Mouse (Mus musculus) embryonic facial prominence, embryonic 11.5 days (tissue): ENCODE measurements at regions not wholly inside any gene's neighbourhood (a gene's known extent, or its start where the extent isn't known, plus 50 kb on each side); places are given as distances from the start of the nearest gene placed in this dataset.
A peak's percentile ranks its signal among the peaks of the same experiment; 100 is the strongest.

Experiments
- ATAC-seq: fragments of 200-750 bp; cut with Nextera tagmentation; replicated peaks from 2 replicates; pipeline ENCODE4 v1.8.0; 2017; ENCODE audit warnings: low read depth; ENCODE audit not compliant: insufficient number of reproducible peaks, low FRiP score, low TSS enrichment
- DNase-seq: peaks from one replicate; pipeline ENCODE4 v3.0.0-alpha.2; 2015; ENCODE audit warnings: low spot score
- H3K27ac ChIP-seq: fragments of 300-500 bp; sonication (generic); replicated peaks from 2 replicates; pipeline ENCODE4 v1.5.1; 2014; ENCODE audit warnings: mild to moderate bottlenecking, low read depth, low read length, control low read depth
- H3K27me3 ChIP-seq: fragments of 300-500 bp; sonication (generic); 2 replicates; pipeline ENCODE4 v1.6.1; 2014; ENCODE audit warnings: mild to moderate bottlenecking, low read length, moderate library complexity, mixed read lengths; ENCODE audit not compliant: control insufficient read depth, insufficient read depth
- H3K36me3 ChIP-seq: fragments of 300-500 bp; sonication (generic); replicated peaks from 2 replicates; pipeline ENCODE4 v1.6.1; 2014; ENCODE audit warnings: low read depth, mild to moderate bottlenecking, low read length, moderate library complexity, mixed read lengths; ENCODE audit not compliant: control insufficient read depth, insufficient read depth
- H3K4me1 ChIP-seq: fragments of 300-500 bp; sonication (generic); 2 replicates; pipeline ENCODE4 v1.6.1; 2014; ENCODE audit warnings: low read length, mixed read lengths; ENCODE audit not compliant: control insufficient read depth, insufficient read depth
- H3K4me2 ChIP-seq: fragments of 300-500 bp; sonication (generic); 2 replicates; pipeline ENCODE4 v1.6.1; 2014; ENCODE audit warnings: low read depth, mild to moderate bottlenecking, control low read depth, low read length, moderate library complexity
- H3K4me3 ChIP-seq: fragments of 300-500 bp; sonication (generic); 2 replicates; pipeline ENCODE4 v1.5.1; 2014; ENCODE audit warnings: low read depth, low read length, control low read depth
- H3K9ac ChIP-seq: fragments of 300-500 bp; sonication (generic); replicated peaks from 2 replicates; pipeline ENCODE4 v1.6.1; 2014; ENCODE audit warnings: mild to moderate bottlenecking, control low read depth, low read length
- H3K9me3 ChIP-seq: fragments of 300-500 bp; sonication (generic); replicated peaks from 2 replicates; pipeline ENCODE4 v1.6.1; 2016; ENCODE audit warnings: mild to moderate bottlenecking, low read length, inconsistent platforms, mixed read lengths; ENCODE audit not compliant: control insufficient read depth
- WGBS: fragments of 180-500 bp; shearing (Covaris S2); extraction: QIAGEN DNeasy Blood & Tissue Kit; methylation state at CpG from one replicate; pipeline ENCODE4 v1.1.7; 2014; 5-methylcytosine and 5-hydroxymethylcytosine counted together

DNA sequence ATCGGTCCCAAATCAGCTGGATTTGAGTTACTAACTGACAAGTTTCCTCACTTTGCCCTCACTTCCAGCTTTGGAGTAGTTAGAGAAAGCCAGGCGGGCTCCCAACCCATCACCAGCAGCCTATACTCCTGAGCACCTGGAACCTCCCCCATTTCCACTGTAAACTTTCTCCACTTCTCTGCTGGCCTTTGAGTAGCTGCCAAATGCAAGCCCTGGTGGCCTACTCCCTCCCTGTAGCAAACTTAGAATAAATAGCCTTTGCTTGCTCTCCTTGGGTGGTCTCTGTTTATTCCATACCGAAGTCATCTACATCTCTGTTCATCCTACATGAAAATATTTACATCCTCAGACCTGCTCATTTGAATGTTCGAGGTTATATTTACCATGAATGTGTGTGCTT lies 100.8 kb downstream of the Hsd17b3 start:
- H3K4me3 ChIP-seq, result no peak overlapping the region
- H3K9me3 ChIP-seq, result no peaks in the 10 kb centered on the region
- no peak overlapping the region for H3K4me2 ChIP-seq
- no peak for DNase-seq
- no peak overlapping the region for H3K9ac ChIP-seq
- no peaks in the 10 kb centered on the region for H3K4me1 ChIP-seq
- H3K27me3 ChIP-seq, result no peaks in the 10 kb centered on the region
- no peaks in the 10 kb centered on the region for H3K36me3 ChIP-seq
- no peak for ATAC-seq
- H3K27ac ChIP-seq, result no peak overlapping the region
- WGBS, result 75% methylated on average over 4 of the region's 4 CpGs

GRCm38 (mm10) chr13:63986681-63987080 lies 102.3 kb downstream of the Hsd17b3 start:
- WGBS, result 80% methylated on average over 5 of the region's 5 CpGs
- Histone ChIP-seq H3K9ac (no peak overlapping the region), H3K4me1 (no peaks in the 10 kb centered on the region), H3K36me3 (no peaks in the 10 kb centered on the region), H3K27ac (no peak overlapping the region), H3K9me3 (no peaks in the 10 kb centered on the region), H3K4me2 (no peak overlapping the region), H3K4me3 (no peak overlapping the region), H3K27me3 (no peaks in the 10 kb centered on the region)
- ATAC-seq (no peak), DNase-seq (no peak)

DNA sequence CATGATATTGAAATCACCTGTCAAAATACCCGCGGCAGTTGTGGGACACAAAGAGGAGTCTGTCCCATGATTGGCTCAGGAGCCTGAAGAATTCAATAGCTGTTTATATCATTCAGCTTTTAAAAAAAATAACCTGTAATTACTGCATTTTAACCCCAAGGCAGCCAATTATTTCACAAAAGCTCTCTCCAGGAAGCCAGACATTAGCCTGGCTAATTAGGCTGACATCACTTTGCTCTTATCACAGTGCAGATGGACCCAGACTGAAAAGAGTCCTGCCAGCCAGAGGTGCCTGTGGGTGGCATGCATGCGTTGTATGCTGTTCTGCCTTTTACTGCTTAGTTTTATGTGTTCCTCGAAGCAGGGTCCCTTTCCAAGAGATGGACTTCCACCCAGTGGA lies 103.4 kb downstream of the Hsd17b3 start:
- Histone ChIP-seq H3K36me3 (no peaks in the 10 kb centered on the region), H3K4me1 (no peaks in the 10 kb centered on the region; the same call in 1 of the 2 replicates), H3K4me3 (no peak overlapping the region), H3K27ac (no peak overlapping the region), H3K9me3 (no peaks in the 10 kb centered on the region), H3K9ac (no peak overlapping the region), H3K27me3 (no peaks in the 10 kb centered on the region), H3K4me2 (no peak overlapping the region)
- peak; percentile 64; the same call in 1 of the 2 replicates for ATAC-seq
- 5% methylated on average over 4 of the region's 4 CpGs for WGBS
- peak; percentile 67 for DNase-seq

DNA sequence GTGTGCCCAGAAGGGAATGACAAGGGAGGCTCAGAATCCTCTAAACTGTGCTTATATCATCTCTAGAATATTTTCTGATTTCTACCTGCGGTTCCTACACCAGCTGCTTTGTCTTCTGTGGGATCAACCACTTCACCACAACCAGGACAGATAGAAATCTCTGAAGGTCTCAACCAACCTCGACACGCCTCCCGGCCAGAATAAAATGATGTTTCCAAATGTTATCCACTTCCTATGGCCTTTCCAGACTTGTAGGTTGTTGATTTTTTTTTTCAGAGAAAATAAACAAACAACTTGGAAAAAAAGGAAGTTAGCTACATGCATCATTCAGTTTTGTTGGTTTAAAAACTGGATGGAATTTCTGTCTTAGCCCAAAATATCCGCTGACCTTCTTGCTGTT lies 103.9 kb downstream of the Hsd17b3 start:
- 0 out of 2 replicates have a peak overlapping the region, but pooled peaks have one; percentile 44 for H3K27ac ChIP-seq

GRCm38 (mm10) chr13:63980012-63980691 lies 108.9 kb downstream of the Hsd17b3 start:
- peak; percentile 78 for ATAC-seq
- Histone ChIP-seq H3K27ac (peak overlapping the region; percentile 36), H3K27me3 (no peaks in the 10 kb centered on the region)

More for the DNA sequence above, 103.9 kb downstream of the Hsd17b3 start:
- H3K9me3 ChIP-seq, result no peaks in the 10 kb centered on the region
- DNase-seq, result no peak
- ATAC-seq, result no peak
- no peak overlapping the region for H3K9ac ChIP-seq
- no peaks in the 10 kb centered on the region for H3K27me3 ChIP-seq
- H3K4me3 ChIP-seq, result no peak overlapping the region
- peaks cover 2% of the 10 kb centered on the region; the same call in 1 of the 2 replicates for H3K4me1 ChIP-seq
- H3K4me2 ChIP-seq, result no peak overlapping the region
- WGBS, result 59% methylated on average over 5 of the region's 5 CpGs
- H3K36me3 ChIP-seq, result no peaks in the 10 kb centered on the region

DNA sequence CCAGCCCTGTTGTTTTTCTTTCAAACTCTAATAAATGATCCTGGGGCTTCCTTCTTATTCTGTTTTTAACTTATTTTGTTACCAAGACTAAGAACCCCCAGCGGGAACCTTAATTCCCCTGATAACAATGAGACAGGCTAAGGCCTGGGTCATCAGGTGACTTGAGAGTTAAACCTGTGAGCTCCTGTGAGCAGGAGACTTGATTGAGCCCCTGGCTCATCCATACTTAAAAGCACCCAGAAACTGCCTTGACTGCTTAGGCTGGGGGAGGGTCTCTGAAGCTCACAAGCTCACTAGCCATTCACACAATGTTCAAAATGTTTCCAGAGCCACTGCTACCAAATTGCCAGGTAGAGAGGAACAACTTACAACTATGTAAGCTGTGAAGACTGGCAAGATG lies 109.4 kb downstream of the Hsd17b3 start:
- Histone ChIP-seq H3K27ac (no peak overlapping the region), H3K36me3 (no peaks in the 10 kb centered on the region), H3K9ac (peak overlapping the region; percentile 13; the same call in 1 of the 2 replicates), H3K4me2 (no peak overlapping the region), H3K4me1 (peaks cover 4% of the 10 kb centered on the region; the same call in 1 of the 2 replicates), H3K9me3 (no peaks in the 10 kb centered on the region), H3K27me3 (no peaks in the 10 kb centered on the region), H3K4me3 (no peak overlapping the region)
- DNase-seq (no peak), ATAC-seq (no peak)
- 11% methylated on average over 1 of the region's 1 CpGs for WGBS

More at GRCm38 (mm10) chr13:63980012-63980691, 108.9 kb downstream of the Hsd17b3 start:
- Histone ChIP-seq H3K9me3 (no peaks in the 10 kb centered on the region), H3K9ac (peak overlapping the region; percentile 13; the same call in 1 of the 2 replicates), H3K4me1 (peaks cover 4% of the 10 kb centered on the region; the same call in 1 of the 2 replicates), H3K4me2 (no peak overlapping the region), H3K36me3 (no peaks in the 10 kb centered on the region), H3K4me3 (no peak overlapping the region)
- DNase-seq, result peak; percentile 70
- WGBS, result 8% methylated on average over 7 of the region's 7 CpGs

DNA sequence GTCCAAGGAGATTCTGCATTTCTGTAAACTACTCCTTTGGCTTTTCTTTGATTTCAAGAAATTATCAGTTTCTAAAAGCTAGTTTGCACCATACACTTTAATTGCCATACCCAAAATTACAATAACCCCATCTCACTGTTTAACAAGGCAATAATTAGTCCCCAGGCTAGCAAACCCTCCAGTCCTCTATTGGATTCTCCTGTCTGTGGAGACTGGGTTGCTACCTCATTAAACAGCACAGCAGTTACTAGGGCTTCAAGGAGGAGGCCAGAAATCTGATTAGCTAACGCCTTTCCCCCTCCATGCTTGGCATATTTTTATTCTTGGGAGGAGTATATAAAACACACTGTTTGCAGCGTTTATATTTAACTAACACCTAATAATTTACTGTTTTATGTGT lies 119.1 kb downstream of the Hsd17b3 start:
- Histone ChIP-seq H3K9ac (no peak overlapping the region), H3K4me2 (no peak overlapping the region), H3K4me3 (no peak overlapping the region), H3K27me3 (no peaks in the 10 kb centered on the region), H3K9me3 (no peaks in the 10 kb centered on the region), H3K36me3 (no peaks in the 10 kb centered on the region), H3K4me1 (no peaks in the 10 kb centered on the region), H3K27ac (no peak overlapping the region)
- no peak for DNase-seq
- ATAC-seq, result no peak
- 74% methylated on average over 2 of the region's 2 CpGs for WGBS

DNA sequence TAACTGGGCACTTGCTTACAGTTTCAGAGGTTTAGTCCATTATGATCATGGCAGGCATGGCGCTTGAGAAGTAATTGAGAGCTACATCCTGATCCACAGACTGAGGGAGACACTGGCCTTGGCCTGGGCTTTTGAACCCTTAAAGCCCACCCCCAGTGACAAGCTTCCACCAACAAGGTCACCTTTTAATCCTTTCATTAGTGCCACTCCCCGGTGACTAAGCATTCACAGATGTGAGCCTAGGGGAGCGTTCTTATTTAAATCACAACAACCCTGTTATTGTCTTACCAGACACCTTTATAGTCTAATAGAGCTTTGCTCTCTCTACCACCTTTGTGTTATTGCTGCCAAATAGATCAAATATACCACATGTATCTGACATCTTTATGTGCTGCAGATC lies 120.4 kb downstream of the Hsd17b3 start:
- Histone ChIP-seq H3K4me3 (no peak overlapping the region), H3K9ac (no peak overlapping the region), H3K4me2 (no peak overlapping the region), H3K9me3 (no peaks in the 10 kb centered on the region), H3K36me3 (no peaks in the 10 kb centered on the region), H3K27ac (no peak overlapping the region), H3K4me1 (no peaks in the 10 kb centered on the region), H3K27me3 (no peaks in the 10 kb centered on the region)
- 44% methylated on average over 3 of the region's 3 CpGs for WGBS
- DNase-seq (no peak), ATAC-seq (no peak)
